Mouse (Mus musculus) CH12.LX (cell line): Measurements from ENCODE around the gene Gtf2h5. TPM values are rescaled to one million over a fixed set of nuclear protein-coding genes. Genes with fewer than 3 reads are reported as not detected.

Experiments used
- DNase-seq: peaks from one replicate; pipeline ENCODE4 v3.0.0-alpha.2; 2013; ENCODE audit errors: extremely low read depth
- H3K27ac ChIP-seq: 2 replicates; pipeline ENCODE4 v1.5.1; 2012; ENCODE audit warnings: low read depth, mild to moderate bottlenecking, control low read depth, moderate library complexity; ENCODE audit not compliant: insufficient read depth
- H3K27me3 ChIP-seq: replicated peaks from 2 replicates; pipeline ENCODE3; 2012; ENCODE audit warnings: inconsistent platforms
- H3K36me3 ChIP-seq, 2 experiments: replicated peaks in 1 of 2; 2 replicates each; pipeline versions ENCODE3 to v1.6.1; 2012; ENCODE audit warnings: inconsistent platforms in 1 of 2, low read length in 1 of 2, mild to moderate bottlenecking in 1 of 2, mixed read lengths in 1 of 2, moderate library complexity in 1 of 2; ENCODE audit not compliant: control insufficient read depth in 1 of 2, insufficient read depth in 1 of 2
- H3K4me1 ChIP-seq, 2 experiments: 2 replicates each; pipeline ENCODE4 v1.6.1; 2012; ENCODE audit warnings: inconsistent platforms in 1 of 2, moderate library complexity in 1 of 2; ENCODE audit not compliant: insufficient read depth in 2 of 2, control insufficient read depth in 1 of 2
- H3K4me2 ChIP-seq: 2 replicates; pipeline ENCODE4 v1.6.1; 2012; ENCODE audit warnings: low read depth, mild to moderate bottlenecking, control low read depth; ENCODE audit not compliant: poor library complexity, insufficient read depth, severe bottlenecking
- H3K4me3 ChIP-seq, 3 experiments: fragments of 150-350 bp in 1 of 3; sonication (generic) in 1 of 3; replicated peaks in 1 of 3; 2 replicates each; pipeline versions ENCODE3 to v1.5.1; 2011 to 2012; ENCODE audit warnings: low read depth in 2 of 3, low read length in 2 of 3, mild to moderate bottlenecking in 2 of 3, moderate library complexity in 2 of 3, control low read depth in 1 of 3, improper control_type of control experiment in 1 of 3, inconsistent platforms in 1 of 3, mixed read lengths in 1 of 3; ENCODE audit not compliant: poor library complexity in 1 of 3
- H3K79me2 ChIP-seq: replicated peaks from 2 replicates; pipeline ENCODE4 v1.6.1; 2012; ENCODE audit warnings: mild to moderate bottlenecking, moderate library complexity; ENCODE audit not compliant: control insufficient read depth, poor library complexity, insufficient read depth, severe bottlenecking; ENCODE audit errors: extremely low read depth
- H3K9ac ChIP-seq: 2 replicates; pipeline ENCODE4 v1.6.1; 2012; ENCODE audit warnings: low read depth, mild to moderate bottlenecking, control low read depth, moderate library complexity; ENCODE audit not compliant: insufficient read depth
- H3K9me3 ChIP-seq: replicated peaks from 2 replicates; pipeline ENCODE3; 2012; ENCODE audit warnings: low read length, inconsistent platforms, mixed read lengths
- BHLHE40 ChIP-seq: IDR thresholded peaks from 2 replicates; pipeline ENCODE4 v1.6.1; 2011; ENCODE audit warnings: mild to moderate bottlenecking, low read depth, low read length, improper control_type of control experiment
- CHD2 ChIP-seq: IDR thresholded peaks from 2 replicates; pipeline ENCODE4 v1.6.1; 2011; ENCODE audit warnings: low read length, improper control_type of control experiment
- E2F4 ChIP-seq: IDR thresholded peaks from 2 replicates; pipeline ENCODE4 v1.6.1; 2011; ENCODE audit warnings: low read depth, low read length, improper control_type of control experiment; ENCODE audit not compliant: insufficient replicate concordance
- ELF1 ChIP-seq: IDR thresholded peaks from 2 replicates; pipeline ENCODE4 v1.6.1; 2014; ENCODE audit warnings: low read depth, mild to moderate bottlenecking, inconsistent platforms, low read length, improper control_type of control experiment
- EP300 ChIP-seq: IDR thresholded peaks from 2 replicates; pipeline ENCODE4 v1.6.1; 2011; ENCODE audit warnings: low read length, improper control_type of control experiment
- ETS1 ChIP-seq: conservative IDR thresholded peaks from 2 replicates; pipeline ENCODE4 v1.6.1; 2012; ENCODE audit warnings: low read depth, mild to moderate bottlenecking, inconsistent platforms, low read length, improper control_type of control experiment, moderate library complexity
- GABPA ChIP-seq: IDR thresholded peaks from 2 replicates; pipeline ENCODE4 v1.6.1; 2012; ENCODE audit warnings: low read depth, low read length, improper control_type of control experiment, inconsistent platforms; ENCODE audit not compliant: insufficient replicate concordance
- IRF4 ChIP-seq: IDR thresholded peaks from 2 replicates; pipeline ENCODE4 v1.6.1; 2014; ENCODE audit warnings: low read depth, mild to moderate bottlenecking, inconsistent platforms, low read length, improper control_type of control experiment
- JUN ChIP-seq: IDR thresholded peaks from 2 replicates; pipeline ENCODE4 v1.6.1; 2011; ENCODE audit warnings: low read depth, mild to moderate bottlenecking, low read length, improper control_type of control experiment, moderate library complexity; ENCODE audit not compliant: insufficient read depth
- JUND ChIP-seq: conservative IDR thresholded peaks from 2 replicates; pipeline ENCODE4 v1.6.1; 2011; ENCODE audit warnings: low read depth, low read length, improper control_type of control experiment
- KAT2A ChIP-seq: IDR thresholded peaks from 2 replicates; pipeline ENCODE4 v1.6.1; 2012; ENCODE audit warnings: low read length, improper control_type of control experiment, inconsistent platforms; ENCODE audit not compliant: insufficient replicate concordance
- MAFK ChIP-seq: IDR thresholded peaks from 2 replicates; pipeline ENCODE4 v1.6.1; 2011; ENCODE audit warnings: low read length, improper control_type of control experiment; ENCODE audit not compliant: insufficient replicate concordance
- MAZ ChIP-seq: IDR thresholded peaks from 2 replicates; pipeline ENCODE4 v1.6.1; 2012; ENCODE audit warnings: low read depth, mild to moderate bottlenecking, inconsistent platforms, low read length, improper control_type of control experiment, moderate library complexity
- MEF2A ChIP-seq: IDR thresholded peaks from 2 replicates; pipeline ENCODE4 v1.6.1; 2014; ENCODE audit warnings: low read depth, mild to moderate bottlenecking, inconsistent platforms, low read length, improper control_type of control experiment, borderline replicate concordance
- MXI1 ChIP-seq: IDR thresholded peaks from 2 replicates; pipeline ENCODE4 v1.6.1; 2011; ENCODE audit warnings: mild to moderate bottlenecking, low read depth, low read length, improper control_type of control experiment
- NELFE ChIP-seq: IDR thresholded peaks from 2 replicates; pipeline ENCODE4 v1.6.1; 2011; ENCODE audit warnings: low read depth, low read length, improper control_type of control experiment
- NRF1 ChIP-seq: IDR thresholded peaks from 2 replicates; pipeline ENCODE4 v1.6.1; 2014; ENCODE audit warnings: low read depth, mild to moderate bottlenecking, inconsistent platforms, low read length, improper control_type of control experiment, moderate library complexity
- RCOR1 ChIP-seq: conservative IDR thresholded peaks from 2 replicates; pipeline ENCODE4 v1.6.1; 2012; ENCODE audit warnings: low read depth, mild to moderate bottlenecking, inconsistent platforms, low read length, improper control_type of control experiment
- SIN3A ChIP-seq: IDR thresholded peaks from 2 replicates; pipeline ENCODE4 v1.6.1; 2012; ENCODE audit warnings: low read length, improper control_type of control experiment, inconsistent platforms
- SMC3 ChIP-seq: IDR thresholded peaks from 2 replicates; pipeline ENCODE4 v1.6.1; 2011; ENCODE audit warnings: low read depth, low read length, improper control_type of control experiment
- TCF12 ChIP-seq: IDR thresholded peaks from 2 replicates; pipeline ENCODE4 v1.6.1; 2014; ENCODE audit warnings: low read depth, mild to moderate bottlenecking, inconsistent platforms, low read length, improper control_type of control experiment
- UBTF ChIP-seq: IDR thresholded peaks from 2 replicates; pipeline ENCODE4 v1.6.1; 2012; ENCODE audit warnings: low read depth, mild to moderate bottlenecking, inconsistent platforms, low read length, improper control_type of control experiment, moderate library complexity
- USF1 ChIP-seq: IDR thresholded peaks from 2 replicates; pipeline ENCODE4 v1.6.1; 2014; ENCODE audit warnings: low read depth, mild to moderate bottlenecking, inconsistent platforms, low read length, improper control_type of control experiment
- ZMIZ1 ChIP-seq: IDR thresholded peaks from 2 replicates; pipeline ENCODE4 v1.6.1; 2012; ENCODE audit warnings: low read depth, mild to moderate bottlenecking, inconsistent platforms, low read length, improper control_type of control experiment
- dilution Hi-C: fragments of 300-500 bp; cut with MboI; formaldehyde crosslinking; loops from 2 replicates; pipeline ENCODE4 v1.14.3; 2020; ENCODE audit warnings: low sequenced_read_pairs; ENCODE audit not compliant: extremely low pct_unique_long_range_greater_than_20kb, extremely low pct_ligation_motif_present
- in situ Hi-C: fragments of 300-500 bp; cut with MboI; formaldehyde crosslinking; loops from 3 replicates; pipeline ENCODE4 v1.14.3; 2019; ENCODE audit warnings: low sequenced_read_pairs, low pct_ligation_motif_present, low pct_unique_long_range_greater_than_20kb, mixed read lengths
- polyA plus RNA-seq: library from polyadenylated mRNA; unstranded; fragments of >175 nt; gene quantifications from 2 replicates; pipeline ENCODE4 v1.2.1, GENCODE M21; 2012; ENCODE audit warnings: low read depth; ENCODE audit not compliant: insufficient read length
- total RNA-seq, 2 experiments: library from RNA; depleted of rRNA; stranded (reverse); fragments of 300-350 nt in 1 of 2; fragments of >200 nt in 1 of 2; gene quantifications; 2 replicates each; pipeline ENCODE4 v1.2.3; 2012 to 2014

Gene Gtf2h5
- total and polyA plus RNA-seq, 3 experiments: 62.2 to 116 (median 97.8) TPM

GRCm38 (mm10) chr17:6063532-6063931 is 16.1 kb upstream of the Gtf2h5 start:
- H3K27ac ChIP-seq: no peak overlapping the region
- dilution Hi-C loops: no loop called here

DNA sequence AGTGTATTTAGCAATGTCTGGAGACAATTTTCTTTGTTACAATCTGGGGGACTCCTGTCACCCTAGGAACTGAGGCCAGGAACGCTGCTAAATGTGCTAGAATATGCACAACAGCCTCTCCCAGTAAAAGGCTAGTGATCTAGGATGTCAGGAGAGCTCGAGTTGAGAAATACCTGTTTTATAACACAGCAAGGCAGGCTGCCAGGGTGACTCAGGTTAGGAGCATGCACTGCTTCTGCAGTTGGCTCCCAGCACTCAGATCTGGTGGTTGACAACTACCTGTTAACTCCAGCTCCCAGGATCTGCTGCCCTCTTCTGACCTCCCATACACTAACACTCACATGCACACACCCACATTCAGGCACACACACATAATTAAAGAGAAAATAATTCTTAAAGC is 13.6 kb upstream of the Gtf2h5 start:
- Histone ChIP-seq H3K27ac (no peak overlapping the region), H3K9ac (no peak overlapping the region), H3K4me1 (peaks cover 0 to 28% of the 10 kb centered on the region in 2 experiments; a peak in 2 of 4 replicates), H3K27me3 (no peaks in the 10 kb centered on the region), H3K4me3 (no peak overlapping the region), H3K36me3 (peaks cover 17 to 46% of the 10 kb centered on the region in 2 experiments), H3K79me2 (no peaks in the 10 kb centered on the region), H3K9me3 (peaks cover 2% of the 10 kb centered on the region), H3K4me2 (no peak overlapping the region)
- DNase-seq: no peak
- TF ChIP-seq ELF1 (no peak), SIN3A (no peak)
- in situ Hi-C loops: no loop called here
- dilution Hi-C loops: no loop called here

More at GRCm38 (mm10) chr17:6063532-6063931, 16.1 kb upstream of the Gtf2h5 start:
- Histone ChIP-seq H3K4me1 (peaks cover 0 to 28% of the 10 kb centered on the region in 2 experiments; a peak in 2 of 4 replicates), H3K4me2 (no peak overlapping the region), H3K27me3 (no peaks in the 10 kb centered on the region), H3K9ac (no peak overlapping the region), H3K36me3 (peaks cover 13 to 44% of the 10 kb centered on the region in 2 experiments), H3K4me3 (no peak overlapping the region), H3K9me3 (peaks cover 2% of the 10 kb centered on the region), H3K79me2 (no peaks in the 10 kb centered on the region)
- in situ Hi-C loops: no loop called here
- TF ChIP-seq ETS1 (peak; percentile 77), BHLHE40 (peak; percentile 15; the same call in 1 of the 2 replicates), TCF12 (peak; percentile 69; the same call in 1 of the 2 replicates), MXI1 (no peak), EP300 (peak; percentile 35; the same call in 1 of the 2 replicates), IRF4 (0 out of 2 replicates have a peak, but pooled peaks have one; percentile 33), USF1 (no peak), SIN3A (peak; percentile 47; the same call in 1 of the 2 replicates)
- peak; percentile 61 for DNase-seq

GRCm38 (mm10) chr17:6067613-6068012 is 12.0 kb upstream of the Gtf2h5 start:
- TF ChIP-seq RCOR1: no peak
- no peak for TF ChIP-seq JUND
- TF ChIP-seq GABPA: no peak
- no peak for TF ChIP-seq SMC3
- TF ChIP-seq NELFE: no peak
- no peak for TF ChIP-seq ZMIZ1
- TF ChIP-seq NRF1: no peak
- no peak for TF ChIP-seq TCF12
- no peak for TF ChIP-seq E2F4
- no peak for TF ChIP-seq MAFK
- TF ChIP-seq BHLHE40: no peak
- no peak for TF ChIP-seq MEF2A
- no peak for TF ChIP-seq MAZ
- no peak for TF ChIP-seq KAT2A
- TF ChIP-seq CHD2: no peak
- no peak for TF ChIP-seq UBTF
- no peak for TF ChIP-seq IRF4
- no peak for TF ChIP-seq JUN
- Histone ChIP-seq H3K4me3 (no peak overlapping the region), H3K36me3 (peaks cover 21 to 55% of the 10 kb centered on the region in 2 experiments), H3K27ac (no peak overlapping the region), H3K4me1 (peaks cover 0 to 28% of the 10 kb centered on the region in 2 experiments; a peak in 2 of 4 replicates), H3K9ac (no peak overlapping the region), H3K9me3 (peaks cover 2% of the 10 kb centered on the region), H3K4me2 (no peak overlapping the region), H3K79me2 (no peaks in the 10 kb centered on the region), H3K27me3 (no peaks in the 10 kb centered on the region)
- no peak for DNase-seq
- in situ Hi-C loops: no loop called here
- dilution Hi-C loops: no loop called here
